Mouse (Mus musculus): ENCODE data around the gene Gm20823. TPM values are rescaled to one million over a fixed set of nuclear protein-coding genes. Genes with fewer than 3 reads are reported as not detected.
"Not testable (repeated sequence)": the region's sequence is repeated elsewhere in the genome, so short reads cannot be mapped to it uniquely, and the experiment has no call there.

The Gm20823 gene
- polyA plus RNA-seq (2014; fragmentation: Nextera tagmentation; extraction: Ambion mirVana): not detected in 2 replicates

GRCm38 (mm10) chrY:62464745-62465144 lies at the start of gene Gm20823:
TSS of gene Gm20823 (minus strand) at chrY:62464845.
- not testable (repeated sequence) for H3K4me2 ChIP-seq (ENCODE audit: low read depth); H3K36me3 ChIP-seq (ENCODE audit: control insufficient read depth, insufficient read depth, low read length); DNase-seq (ENCODE audit: low spot score); H3K4me1 ChIP-seq (ENCODE audit: control insufficient read depth, insufficient read depth, low read length); H3K4me3 ChIP-seq (ENCODE audit: low read depth, low read length); H3K27me3 ChIP-seq (ENCODE audit: control insufficient read depth, insufficient read depth, low read length); ATAC-seq (ENCODE audit: insufficient read depth, low FRiP score, low TSS enrichment); H3K9me3 ChIP-seq (ENCODE audit: control insufficient read depth, low read length); H3K9ac ChIP-seq (ENCODE audit: low read length); H3K27ac ChIP-seq (ENCODE audit: low read depth, low read length)
- WGBS: no CpG with 5 or more reads among the region's 4 CpGs

All from neural tube, embryonic 11.5 days (tissue).